Mouse (Mus musculus) liver, embryonic 14.5 days (tissue): ENCODE measurements around the gene Park7.

Experiments
- CTCF ChIP-seq: IDR thresholded peaks from 2 replicates; pipeline ENCODE4 v1.5.1; 2016; ENCODE audit warnings: antibody characterized with exemption, low read depth, control low read depth
- EP300 ChIP-seq: IDR thresholded peaks from 2 replicates; pipeline ENCODE4 v1.6.1; 2016; ENCODE audit warnings: antibody characterized with exemption, low read depth

DNA sequence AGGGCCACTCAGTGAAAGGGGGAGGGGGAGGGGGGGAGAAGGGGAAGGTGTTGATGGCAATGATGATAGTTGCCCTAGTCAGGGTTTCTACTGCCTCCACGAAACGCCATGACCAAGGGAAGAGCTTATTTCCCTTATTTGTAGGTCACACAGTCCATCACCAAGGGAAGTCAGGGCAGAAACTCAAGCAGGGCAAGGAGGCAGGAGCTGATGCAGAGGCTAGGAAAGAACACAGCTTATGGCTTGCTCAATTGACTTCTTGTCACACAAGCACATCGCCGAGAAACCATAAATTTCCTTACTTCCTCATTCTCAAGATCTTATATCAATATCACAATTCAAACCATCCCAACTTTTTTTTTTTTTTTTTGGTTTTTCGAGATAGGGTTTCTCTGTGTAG lies 22.9 kb downstream of the Park7 start:
- TF ChIP-seq CTCF, result no peak
- TF ChIP-seq EP300, result no peak
